Mouse (Mus musculus): ENCODE results near the gene Zdhhc19. TPM values are rescaled to one million over a fixed set of nuclear protein-coding genes. Genes with fewer than 3 reads are reported as not detected.

Gene Zdhhc19
- total RNA-seq, 4 experiments from 2014 or later, result not detected

DNA sequence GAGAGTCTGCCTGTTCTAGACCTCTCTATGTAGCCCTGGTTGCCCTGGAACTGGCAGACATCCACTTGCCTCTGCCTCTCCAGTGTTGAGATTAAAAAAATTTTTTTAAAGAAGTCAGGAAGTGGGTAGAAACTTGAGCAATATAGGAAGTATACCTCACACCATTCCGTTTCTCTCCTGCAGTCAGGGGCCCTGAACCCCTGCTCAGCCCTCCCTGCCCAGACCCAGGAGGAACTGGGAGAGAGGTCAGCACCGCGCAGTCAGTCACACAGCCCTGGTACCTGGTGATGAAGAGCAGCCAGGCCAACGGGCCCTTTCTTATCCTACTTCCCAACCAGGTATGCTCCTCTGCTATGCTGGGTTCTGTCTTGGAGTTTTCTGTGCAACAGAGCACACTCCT lies 54.0 kb downstream of the Zdhhc19 start:
- DNase-seq (ENCODE audit: low spot score in 2 of 2), result no peak

DNA sequence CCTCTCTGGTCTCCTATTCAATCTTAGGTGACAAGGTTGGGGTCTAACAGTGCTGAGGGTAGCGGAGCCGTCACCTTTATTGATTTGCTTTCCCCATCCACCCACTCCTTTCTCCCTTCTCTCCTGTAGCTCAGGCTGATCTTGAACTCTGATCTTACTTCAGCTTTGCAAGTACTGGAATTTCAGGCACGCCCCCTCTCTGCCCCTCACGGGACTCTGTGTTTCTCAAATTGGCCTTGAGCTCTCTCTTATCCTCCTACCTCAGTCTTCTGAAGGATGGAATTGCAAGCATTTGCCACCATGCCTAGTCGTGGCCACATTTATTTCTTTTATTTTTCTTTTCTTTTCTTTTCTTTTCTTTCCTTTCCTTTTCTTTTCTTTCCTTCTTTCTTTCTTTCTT lies 54.4 kb downstream of the Zdhhc19 start:
- no peak for DNase-seq (ENCODE audit: low spot score in 2 of 2)

DNA sequence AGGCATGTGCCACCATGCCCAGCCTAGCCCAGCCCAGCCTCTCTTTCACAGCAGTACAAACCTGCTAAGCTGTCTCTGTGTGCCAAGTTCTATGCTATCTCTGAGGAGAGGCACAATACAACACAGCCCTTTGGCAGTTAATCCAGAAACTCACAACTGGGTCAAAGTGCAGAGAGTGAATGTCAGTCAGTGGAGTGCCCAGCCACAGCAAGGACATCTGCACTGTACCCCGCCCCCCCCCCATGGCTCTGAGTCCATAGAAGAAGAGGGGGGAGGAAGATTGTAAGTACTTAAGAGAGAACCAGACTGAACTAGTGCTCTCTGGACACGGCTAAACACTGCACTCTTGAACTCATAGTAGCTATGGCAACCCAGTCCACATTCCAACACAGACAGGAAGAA lies 55.3 kb downstream of the Zdhhc19 start:
- no peak for DNase-seq (ENCODE audit: low spot score in 2 of 2)

- DNase-seq (ENCODE audit: low spot score in 2 of 2), result no peak
These were observed 59.5 kb downstream of the Zdhhc19 start for GRCm38 (mm10) chr16:32555588-32555987.

DNA sequence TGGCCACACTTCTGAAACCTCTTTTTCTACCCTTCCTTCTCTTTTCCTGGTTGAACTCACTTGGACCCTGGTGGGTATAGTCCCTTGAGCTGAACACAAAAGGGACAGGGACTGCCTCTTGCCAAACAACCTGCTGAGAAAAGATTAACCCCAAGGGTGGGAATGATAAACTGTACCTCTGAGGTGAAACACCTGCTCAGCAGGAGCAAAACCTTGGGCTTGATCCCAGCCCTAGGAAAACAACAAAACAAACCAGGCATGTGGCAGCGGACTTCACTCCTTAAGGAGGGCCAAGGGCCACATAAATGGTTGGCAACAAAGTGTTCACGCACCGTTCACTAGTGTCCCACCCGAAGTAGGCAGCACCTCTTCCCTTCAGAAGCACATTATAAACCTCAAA lies 63.4 kb downstream of the Zdhhc19 start:
- DNase-seq (ENCODE audit: low spot score in 2 of 2), result no peak

DNA sequence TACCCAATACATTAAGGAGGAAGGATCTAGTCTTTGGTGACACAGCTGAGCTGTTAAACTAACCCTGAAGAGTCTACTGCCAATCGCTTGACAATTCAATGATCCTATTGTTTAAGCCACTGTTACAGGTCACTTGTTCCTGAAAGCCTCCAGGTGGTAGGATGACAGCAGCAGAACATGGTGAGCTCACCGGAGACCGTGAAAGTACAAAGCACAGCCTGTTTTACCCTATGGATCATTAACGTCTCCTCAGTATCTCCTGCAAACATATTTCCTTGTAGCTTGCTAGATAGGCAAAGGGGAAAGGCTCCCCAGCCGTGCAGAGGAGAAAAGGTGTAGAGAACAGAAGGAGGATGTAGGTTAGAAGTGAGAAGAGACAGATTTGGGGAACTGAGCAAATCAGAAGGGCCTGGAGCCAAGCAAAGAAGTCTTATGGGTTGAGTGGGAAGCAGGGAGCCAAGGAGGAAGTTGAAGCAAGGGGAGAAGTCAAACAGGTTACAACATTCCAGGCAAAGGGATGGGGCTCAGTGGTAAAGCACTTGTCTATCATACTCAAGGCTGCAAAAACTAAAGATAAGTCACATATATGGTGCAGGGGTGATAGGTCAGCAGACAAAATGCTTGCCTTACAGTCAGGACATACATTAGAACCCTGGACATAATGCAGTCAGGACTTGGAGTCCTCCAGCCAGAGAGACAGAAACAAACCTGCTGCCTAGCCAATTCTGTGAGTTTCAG lies 67.2 kb downstream of the Zdhhc19 start:
- DNase-seq (ENCODE audit: low spot score in 2 of 2), result no peak

GRCm38 (mm10) chr16:32567282-32567681 lies 71.2 kb downstream of the Zdhhc19 start:
- no peak for DNase-seq (ENCODE audit: low spot score in 2 of 2)

- DNase-seq (ENCODE audit: low spot score in 2 of 2), result no peak
These were observed 72.3 kb downstream of the Zdhhc19 start for GRCm38 (mm10) chr16:32568401-32568800.

GRCm38 (mm10) chr16:32570042-32570441 lies 74.0 kb downstream of the Zdhhc19 start:
- no peak for DNase-seq (ENCODE audit: low spot score in 2 of 2)

DNA sequence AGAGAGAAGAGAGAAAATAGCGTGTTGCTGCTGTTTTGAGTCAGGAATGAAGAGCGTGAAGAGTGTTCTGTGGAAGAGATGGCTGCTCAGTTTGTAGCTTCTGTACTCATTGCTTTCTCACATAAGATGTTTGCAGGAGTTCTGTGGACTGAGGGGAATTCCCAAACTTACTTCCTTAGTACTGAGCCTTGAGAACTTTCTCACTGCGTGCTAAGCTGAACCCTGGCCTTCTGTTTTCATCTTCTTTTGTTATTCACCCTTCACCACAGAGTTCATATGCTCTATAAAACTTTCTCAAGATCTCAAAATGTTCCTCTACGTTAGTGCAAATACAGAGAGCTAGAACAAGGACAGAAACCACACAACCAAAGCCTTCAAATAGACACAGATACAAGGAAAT lies 76.5 kb downstream of the Zdhhc19 start:
- DNase-seq (ENCODE audit: low spot score in 2 of 2), result no peak

GRCm38 (mm10) chr16:32586482-32586881 lies 90.4 kb downstream of the Zdhhc19 start:
- no peak for DNase-seq (ENCODE audit: low spot score in 2 of 2)

- no peak for DNase-seq (ENCODE audit: low spot score in 2 of 2)
These were observed 92.5 kb downstream of the Zdhhc19 start for GRCm38 (mm10) chr16:32588568-32588967.

- no peak for DNase-seq (ENCODE audit: low spot score in 2 of 2)
These were observed 95.5 kb downstream of the Zdhhc19 start for GRCm38 (mm10) chr16:32591521-32591920.

- DNase-seq (ENCODE audit: low spot score in 2 of 2), result no peak
These were observed 97.3 kb downstream of the Zdhhc19 start for GRCm38 (mm10) chr16:32593283-32593805.

DNA sequence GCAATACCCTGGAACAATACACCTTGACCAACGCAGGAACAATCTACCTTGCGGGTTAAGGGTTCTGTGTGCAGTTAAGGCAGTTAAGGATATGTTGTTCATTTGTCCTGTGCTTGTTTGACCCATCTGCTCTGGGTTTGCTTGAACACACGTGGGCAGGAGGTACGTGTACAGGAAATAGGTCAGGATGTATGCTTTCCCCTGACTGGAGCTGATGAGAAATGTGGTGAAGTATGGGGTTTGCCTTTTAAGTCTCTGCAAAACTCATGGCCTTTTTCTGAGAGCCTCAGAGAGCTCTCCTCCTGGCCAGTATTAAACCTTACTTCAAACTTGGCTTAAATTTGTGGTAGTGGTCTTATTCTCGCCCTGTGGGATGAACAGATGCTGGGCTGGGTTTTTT lies 97.9 kb downstream of the Zdhhc19 start:
- no peak for DNase-seq (ENCODE audit: low spot score in 2 of 2)

GRCm38 (mm10) chr16:32594701-32595100 lies 98.6 kb downstream of the Zdhhc19 start:
- DNase-seq (ENCODE audit: low spot score in 2 of 2), result no peak

GRCm38 (mm10) chr16:32595142-32595855 lies 99.2 kb downstream of the Zdhhc19 start:
- no peak for DNase-seq (ENCODE audit: low spot score in 2 of 2)

DNA sequence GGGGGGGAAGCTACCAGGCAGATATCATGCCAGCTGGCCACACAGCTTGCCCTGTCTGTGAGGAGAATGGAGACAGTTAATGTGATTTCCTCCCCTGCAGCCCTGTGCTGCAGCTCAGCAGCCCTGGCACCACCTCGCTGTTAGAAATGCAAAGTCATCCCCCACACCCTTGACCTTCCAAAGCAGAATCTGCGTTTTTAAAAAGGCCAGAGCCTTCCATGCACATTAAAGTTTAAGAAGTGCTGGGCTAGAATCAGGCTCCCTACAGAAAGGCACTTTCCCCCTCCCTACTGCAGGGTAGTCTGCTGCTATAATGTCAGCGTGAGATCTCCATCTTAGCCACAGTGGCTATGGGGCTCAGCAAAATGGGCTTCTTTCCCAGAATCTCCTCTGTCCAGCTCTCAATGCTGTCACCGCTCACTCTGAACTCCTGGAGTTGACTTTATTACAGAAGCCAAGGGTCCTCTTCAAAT lies 101.9 kb downstream of the Zdhhc19 start:
- no peak for DNase-seq (ENCODE audit: low spot score in 2 of 2)

GRCm38 (mm10) chr16:32599151-32599550 lies 103.1 kb downstream of the Zdhhc19 start:
- DNase-seq (ENCODE audit: low spot score in 2 of 2), result no peak

- DNase-seq (ENCODE audit: low spot score in 2 of 2), result no peak
These were observed 106.2 kb downstream of the Zdhhc19 start for GRCm38 (mm10) chr16:32602193-32602685.

- DNase-seq (ENCODE audit: low spot score in 2 of 2), result no peak
These were observed 111.7 kb downstream of the Zdhhc19 start for GRCm38 (mm10) chr16:32607562-32608343.

DNA sequence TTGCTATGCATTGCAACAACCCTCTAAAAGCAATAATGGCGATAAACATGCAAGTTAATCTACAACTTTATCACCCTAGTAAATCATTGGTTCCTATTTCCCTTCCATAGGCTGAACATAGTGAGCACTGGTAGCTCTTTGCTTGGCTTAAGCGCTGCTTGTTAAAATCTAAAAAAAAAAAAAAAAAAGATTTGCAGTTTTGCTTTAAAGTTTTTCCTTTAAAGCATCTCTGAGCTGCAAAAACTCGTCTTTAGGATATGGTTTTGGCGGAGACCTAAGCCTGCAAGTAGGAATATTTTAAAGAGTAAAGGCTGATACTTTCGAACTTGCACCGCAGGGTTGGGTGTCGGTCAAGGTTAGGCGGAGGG lies 112.3 kb downstream of the Zdhhc19 start:
- DNase-seq (ENCODE audit: low spot score in 2 of 2), result no peak
